Mouse (Mus musculus): ENCODE data around the gene Anapc11. TPM values are rescaled to one million over a fixed set of nuclear protein-coding genes. Genes with fewer than 3 reads are reported as not detected.

Gene Anapc11
- total and polyA plus RNA-seq, 3 experiments = 69.3 to 212 (median 83.8) TPM

DNA sequence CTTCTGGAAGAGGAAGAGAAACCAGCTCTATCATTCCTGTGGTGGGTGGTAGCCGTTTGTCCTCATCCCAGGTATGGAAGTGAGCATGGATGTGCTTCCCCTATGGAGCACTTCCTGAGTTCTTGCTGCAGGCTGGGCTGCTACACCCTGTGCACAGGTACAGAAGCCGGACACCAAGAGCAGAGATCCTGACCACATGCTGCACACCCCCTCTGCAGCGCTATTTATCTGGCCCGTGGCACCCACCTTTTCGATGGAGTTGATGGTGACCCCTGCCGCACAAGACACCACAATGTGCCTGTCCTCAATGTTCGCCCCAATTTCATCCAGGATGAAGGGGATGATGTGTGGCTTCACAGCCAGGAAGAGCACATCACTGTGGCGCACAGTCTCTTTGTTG, 43.6 kb downstream of the Anapc11 start:
- Histone ChIP-seq H3K4me3 (ENCODE audit: low read depth, low read length) (no peak overlapping the region), H3K4me1 (ENCODE audit: insufficient read depth, low read depth, low read length) (peaks cover 32% of the 10 kb centered on the region), H3K36me3 (replicated peaks) (peaks cover 27% of the 10 kb centered on the region), H3K9me3 (replicated peaks) (no peaks in the 10 kb centered on the region), H3K27me3 (ENCODE audit: insufficient read depth, low read length) (peaks cover 23% of the 10 kb centered on the region)
- no peak for TF ChIP-seq POLR2AphosphoS5 (IDR thresholded peaks at IDR 0.05; ENCODE audit: insufficient replicate concordance, low read depth, low read length)
- TF ChIP-seq GATA2 (IDR thresholded peaks at IDR 0.05; ENCODE audit: borderline replicate concordance, low read depth, low read length) = no peak
- TF ChIP-seq GATA1 (IDR thresholded peaks at IDR 0.05; ENCODE audit: borderline replicate concordance, low read length) = no peak
- no peak for TF ChIP-seq CTCF (IDR thresholded peaks at IDR 0.05; ENCODE audit: low read depth, low read length)
- no peak for TF ChIP-seq TAL1 (conservative IDR thresholded peaks at IDR 0.05; ENCODE audit: low read depth, low read length)
- no peak for ATAC-seq (ENCODE audit: extremely low read depth, insufficient number of reproducible peaks, low FRiP score, poor library complexity, severe bottlenecking)
- no peak for DNase-seq (ENCODE audit: low spot score)

DNA sequence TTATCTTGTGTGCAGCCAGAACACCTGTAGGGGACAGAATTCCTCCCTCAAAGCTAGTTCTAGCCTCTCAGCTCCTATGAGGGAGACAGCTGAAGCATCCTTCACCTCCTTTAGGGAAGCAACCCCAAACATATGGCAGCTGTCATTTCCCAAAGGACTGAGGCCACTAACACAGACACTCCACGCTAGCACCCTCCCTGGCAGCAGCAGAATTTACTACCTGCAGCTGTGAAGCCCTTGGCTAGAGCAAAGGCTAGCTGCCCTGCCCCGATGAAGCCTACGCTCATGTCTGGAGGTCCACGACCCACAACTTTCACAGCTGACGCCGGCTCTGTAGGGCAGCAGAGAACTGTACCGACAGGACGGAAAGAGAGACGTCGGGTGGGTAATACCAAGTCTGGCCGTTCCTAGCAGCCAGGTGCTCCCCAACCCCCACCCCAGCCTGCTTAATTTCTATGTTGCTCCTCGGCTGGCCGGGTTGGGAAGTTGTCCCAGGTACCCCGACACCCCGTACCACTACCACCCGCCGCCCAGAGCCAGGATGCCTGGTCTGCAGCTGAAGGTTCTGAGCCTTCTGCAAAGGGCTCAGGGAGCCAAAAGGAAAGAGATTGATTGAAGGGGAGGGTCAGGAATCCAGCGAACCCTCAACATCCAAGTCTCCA, 44.8 kb downstream of the Anapc11 start:
- peaks cover 19% of the 10 kb centered on the region for H3K36me3 ChIP-seq (replicated peaks)
- H3K4me3 ChIP-seq (ENCODE audit: low read depth, low read length) = peak overlapping the region; percentile 70
- TF ChIP-seq TAL1 (conservative IDR thresholded peaks at IDR 0.05; ENCODE audit: low read depth, low read length) (no peak), POLR2AphosphoS5 (IDR thresholded peaks at IDR 0.05; ENCODE audit: insufficient replicate concordance, low read depth, low read length) (no peak), CTCF (IDR thresholded peaks at IDR 0.05; ENCODE audit: low read depth, low read length) (no peak), GATA2 (IDR thresholded peaks at IDR 0.05; ENCODE audit: borderline replicate concordance, low read depth, low read length) (no peak)
- DNase-seq (ENCODE audit: low spot score) (peak; percentile 40), ATAC-seq (ENCODE audit: extremely low read depth, insufficient number of reproducible peaks, low FRiP score, poor library complexity, severe bottlenecking) (no peak)
- no peaks in the 10 kb centered on the region for H3K9me3 ChIP-seq (replicated peaks)
- H3K27me3 ChIP-seq (ENCODE audit: insufficient read depth, low read length) = peaks cover 35% of the 10 kb centered on the region
- peaks cover 42% of the 10 kb centered on the region for H3K4me1 ChIP-seq (ENCODE audit: insufficient read depth, low read depth, low read length)

DNA sequence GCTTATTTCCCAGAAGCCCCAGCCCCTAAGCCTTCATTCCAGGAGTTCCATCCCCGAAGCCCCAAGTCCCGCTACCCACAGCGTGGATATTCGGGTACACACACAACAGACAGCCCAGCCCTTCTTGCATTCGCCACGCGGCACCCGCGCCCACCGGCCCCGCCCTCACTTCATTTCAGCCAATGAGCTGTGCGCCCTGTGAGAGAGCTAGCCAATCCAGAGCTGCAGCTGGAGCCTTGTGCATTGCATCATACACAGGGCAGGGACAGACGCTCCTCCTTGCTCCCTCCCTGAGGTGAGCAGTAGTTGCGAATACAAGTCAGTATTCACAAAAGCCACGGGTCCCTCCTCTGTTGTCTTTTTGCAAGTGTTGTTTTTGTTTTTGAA, 45.4 kb downstream of the Anapc11 start, which contains the start of gene Pycr1:
Gene Pycr1, minus strand, starts transcription at position 169 of the 387 bp plus-strand sequence.
- H3K4me3 ChIP-seq (ENCODE audit: low read depth, low read length) = peak within 1 kb of the TSS; percentile 70
- peak; percentile 97 for DNase-seq (ENCODE audit: low spot score)
- peaks cover 19% of the 10 kb centered on the region for H3K36me3 ChIP-seq (replicated peaks)
- TF ChIP-seq GATA1 (IDR thresholded peaks at IDR 0.05; ENCODE audit: borderline replicate concordance, low read length) = no peak
- TF ChIP-seq POLR2AphosphoS5 (IDR thresholded peaks at IDR 0.05; ENCODE audit: insufficient replicate concordance, low read depth, low read length) = no peak
- no peak for TF ChIP-seq CTCF (IDR thresholded peaks at IDR 0.05; ENCODE audit: low read depth, low read length)
- TF ChIP-seq TAL1 (conservative IDR thresholded peaks at IDR 0.05; ENCODE audit: low read depth, low read length) = no peak
- TF ChIP-seq GATA2 (IDR thresholded peaks at IDR 0.05; ENCODE audit: borderline replicate concordance, low read depth, low read length) = no peak
- ATAC-seq (ENCODE audit: extremely low read depth, insufficient number of reproducible peaks, low FRiP score, poor library complexity, severe bottlenecking) = peak; percentile 100
- no peaks in the 10 kb centered on the region for H3K9me3 ChIP-seq (replicated peaks)
- peaks cover 37% of the 10 kb centered on the region for H3K27me3 ChIP-seq (ENCODE audit: insufficient read depth, low read length)
- H3K4me1 ChIP-seq (ENCODE audit: insufficient read depth, low read depth, low read length) = peaks cover 45% of the 10 kb centered on the region

DNA sequence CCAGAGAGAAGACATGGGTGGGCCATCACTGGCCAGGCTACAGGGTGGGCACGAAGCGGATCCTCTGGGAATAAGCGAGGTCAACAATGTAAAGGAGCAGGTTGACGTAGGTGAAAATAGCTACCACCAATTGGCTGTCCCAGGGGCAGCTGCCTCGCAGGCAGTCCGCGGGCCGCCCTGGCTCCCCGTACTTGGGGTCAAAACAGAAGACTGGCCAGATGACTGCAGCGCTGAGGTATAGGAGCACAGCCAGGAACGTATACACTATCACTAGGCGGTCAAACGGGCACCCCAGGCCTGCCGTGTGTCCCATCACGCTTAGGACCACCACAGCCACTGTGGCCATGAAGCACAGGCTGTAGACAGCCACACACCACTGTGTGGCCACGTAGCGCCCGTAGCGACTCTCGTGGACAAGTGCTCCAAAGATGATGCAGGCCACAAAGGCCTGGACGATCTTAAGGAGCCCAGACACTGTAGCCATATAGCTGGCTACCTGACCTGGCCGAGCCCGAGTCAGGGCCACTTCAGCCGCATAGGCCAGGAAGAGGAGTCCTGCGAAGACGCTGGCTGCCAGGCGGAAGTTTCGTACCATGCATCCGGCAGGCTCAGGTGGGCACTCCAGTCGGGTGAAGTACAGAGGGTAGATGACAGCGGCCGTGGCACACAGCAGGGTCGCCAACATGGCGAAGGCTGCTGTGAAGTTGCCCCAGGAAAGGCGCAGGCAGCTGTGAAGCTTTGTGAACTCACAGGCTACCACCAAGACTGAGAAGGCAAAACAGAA, 49.0 kb downstream of the Anapc11 start:
- peaks cover 39% of the 10 kb centered on the region for H3K27me3 ChIP-seq (ENCODE audit: insufficient read depth, low read length)
- TF ChIP-seq GATA1 (IDR thresholded peaks at IDR 0.05; ENCODE audit: borderline replicate concordance, low read length) = no peak
- TF ChIP-seq POLR2AphosphoS5 (IDR thresholded peaks at IDR 0.05; ENCODE audit: insufficient replicate concordance, low read depth, low read length) = no peak
- no peak for TF ChIP-seq TAL1 (conservative IDR thresholded peaks at IDR 0.05; ENCODE audit: low read depth, low read length)
- no peak for TF ChIP-seq GATA2 (IDR thresholded peaks at IDR 0.05; ENCODE audit: borderline replicate concordance, low read depth, low read length)
- no peak for TF ChIP-seq CTCF (IDR thresholded peaks at IDR 0.05; ENCODE audit: low read depth, low read length)
- no peak overlapping the region; the same call in 1 of the 2 replicates for H3K4me3 ChIP-seq (ENCODE audit: low read depth, low read length)
- ATAC-seq (ENCODE audit: extremely low read depth, insufficient number of reproducible peaks, low FRiP score, poor library complexity, severe bottlenecking) = no peak
- no peaks in the 10 kb centered on the region for H3K9me3 ChIP-seq (replicated peaks)
- H3K36me3 ChIP-seq (replicated peaks) = no peaks in the 10 kb centered on the region
- H3K4me1 ChIP-seq (ENCODE audit: insufficient read depth, low read depth, low read length) = peaks cover 37% of the 10 kb centered on the region
- no peak for DNase-seq (ENCODE audit: low spot score)

DNA sequence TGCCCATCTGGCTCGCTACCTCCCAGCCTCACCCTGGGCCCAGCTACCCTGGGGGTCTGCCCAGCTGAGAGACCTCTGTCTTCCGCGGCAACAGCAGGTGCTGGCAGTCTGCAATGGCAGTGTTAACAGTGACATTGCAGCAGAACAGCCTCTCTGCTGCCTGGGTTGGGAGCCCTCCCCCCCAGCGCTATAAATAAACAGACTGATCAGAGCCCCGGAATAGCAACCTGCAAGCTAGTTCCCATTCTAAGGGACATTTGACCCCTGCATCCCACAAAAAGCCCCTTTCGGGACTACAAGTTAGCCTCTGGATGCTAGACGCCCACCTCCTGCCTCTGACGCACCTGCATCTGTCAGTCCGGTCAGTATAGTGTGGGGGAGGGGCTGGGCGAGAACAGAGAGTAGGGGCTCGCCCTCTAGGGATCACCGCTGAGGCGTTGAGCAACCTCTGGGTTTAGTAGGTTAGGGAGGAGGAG, 49.8 kb downstream of the Anapc11 start, which contains the start of gene Myadml2:
Gene Myadml2, minus strand, starts transcription at position 158 of the 476 bp plus-strand sequence.
- H3K27me3 ChIP-seq (ENCODE audit: insufficient read depth, low read length) = peaks cover 32% of the 10 kb centered on the region
- ATAC-seq (ENCODE audit: extremely low read depth, insufficient number of reproducible peaks, low FRiP score, poor library complexity, severe bottlenecking) = no peak
- H3K9me3 ChIP-seq (replicated peaks) = no peaks in the 10 kb centered on the region
- H3K36me3 ChIP-seq (replicated peaks) = no peaks in the 10 kb centered on the region
- peak within 1 kb of the TSS; percentile 54; the same call in 1 of the 2 replicates for H3K4me3 ChIP-seq (ENCODE audit: low read depth, low read length)
- DNase-seq (ENCODE audit: low spot score) = no peak
- H3K4me1 ChIP-seq (ENCODE audit: insufficient read depth, low read depth, low read length) = peaks cover 29% of the 10 kb centered on the region
- no peak for TF ChIP-seq GATA2 (IDR thresholded peaks at IDR 0.05; ENCODE audit: borderline replicate concordance, low read depth, low read length)
- TF ChIP-seq CTCF (IDR thresholded peaks at IDR 0.05; ENCODE audit: low read depth, low read length) = no peak
- TF ChIP-seq GATA1 (IDR thresholded peaks at IDR 0.05; ENCODE audit: borderline replicate concordance, low read length) = no peak
- TF ChIP-seq POLR2AphosphoS5 (IDR thresholded peaks at IDR 0.05; ENCODE audit: insufficient replicate concordance, low read depth, low read length) = no peak
- TF ChIP-seq TAL1 (conservative IDR thresholded peaks at IDR 0.05; ENCODE audit: low read depth, low read length) = no peak

DNA sequence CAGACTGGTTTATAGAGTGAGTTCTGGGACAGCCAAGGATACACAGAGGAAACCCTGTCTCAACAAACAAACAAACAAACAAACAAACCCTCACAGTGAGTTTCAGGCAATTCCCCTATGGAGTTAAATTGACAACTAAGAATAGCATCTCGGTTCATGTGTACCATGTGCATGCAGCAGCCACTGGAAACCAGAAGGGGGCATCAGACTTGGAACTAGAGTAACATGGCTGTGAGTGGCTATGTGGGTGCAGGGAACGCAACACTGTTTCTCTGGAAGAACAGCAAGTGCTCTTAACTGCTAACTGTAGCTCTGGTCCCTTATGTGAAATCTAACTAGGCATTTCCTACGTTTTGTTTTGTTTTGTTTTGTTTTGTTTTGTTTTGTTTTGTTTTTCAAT, 53.7 kb downstream of the Anapc11 start:
- peaks cover 21% of the 10 kb centered on the region for H3K4me1 ChIP-seq (ENCODE audit: insufficient read depth, low read depth, low read length)
- H3K36me3 ChIP-seq (replicated peaks) = no peaks in the 10 kb centered on the region
- no peak overlapping the region for H3K4me3 ChIP-seq (ENCODE audit: low read depth, low read length)
- DNase-seq (ENCODE audit: low spot score) (no peak), ATAC-seq (ENCODE audit: extremely low read depth, insufficient number of reproducible peaks, low FRiP score, poor library complexity, severe bottlenecking) (no peak)
- H3K27me3 ChIP-seq (ENCODE audit: insufficient read depth, low read length) = peaks cover 48% of the 10 kb centered on the region
- no peaks in the 10 kb centered on the region for H3K9me3 ChIP-seq (replicated peaks)
- TF ChIP-seq POLR2AphosphoS5 (IDR thresholded peaks at IDR 0.05; ENCODE audit: insufficient replicate concordance, low read depth, low read length) (no peak), GATA1 (IDR thresholded peaks at IDR 0.05; ENCODE audit: borderline replicate concordance, low read length) (no peak), TAL1 (conservative IDR thresholded peaks at IDR 0.05; ENCODE audit: low read depth, low read length) (no peak), CTCF (IDR thresholded peaks at IDR 0.05; ENCODE audit: low read depth, low read length) (no peak), GATA2 (IDR thresholded peaks at IDR 0.05; ENCODE audit: borderline replicate concordance, low read depth, low read length) (no peak)
